Mouse (Mus musculus) kidney, embryonic 16.5 days (tissue): ENCODE measurements around the gene Ttf2. TPM values are rescaled to one million over a fixed set of nuclear protein-coding genes. Genes with fewer than 3 reads are reported as not detected.

ENCODE experiments used
- ATAC-seq: fragments of 200-750 bp; cut with Nextera tagmentation; 2 replicates; pipeline ENCODE4 v1.8.0; 2017; ENCODE audit warnings: moderate TSS enrichment; ENCODE audit not compliant: low FRiP score, low TSS enrichment
- H3K27ac ChIP-seq: fragments of 300-500 bp; sonication (generic); 2 replicates; pipeline ENCODE4 v1.5.1; 2014; ENCODE audit warnings: low read length
- H3K27me3 ChIP-seq: fragments of 300-500 bp; sonication (generic); 2 replicates; pipeline ENCODE4 v1.6.1; 2014; ENCODE audit warnings: low read length, control low read depth, mixed read lengths; ENCODE audit not compliant: insufficient read depth
- H3K36me3 ChIP-seq: fragments of 300-500 bp; sonication (generic); 2 replicates; pipeline ENCODE4 v1.6.1; 2014; ENCODE audit warnings: low read length, control low read depth, mixed read lengths; ENCODE audit not compliant: insufficient read depth
- H3K4me1 ChIP-seq: fragments of 300-500 bp; sonication (generic); 2 replicates; pipeline ENCODE4 v1.6.1; 2014; ENCODE audit warnings: low read length, control low read depth, mixed read lengths; ENCODE audit not compliant: insufficient read depth
- H3K4me2 ChIP-seq: fragments of 300-500 bp; sonication (generic); replicated peaks from 2 replicates; pipeline ENCODE4 v1.6.1; 2014; ENCODE audit warnings: low read depth, low read length
- H3K4me3 ChIP-seq: fragments of 300-500 bp; sonication (generic); 2 replicates; pipeline ENCODE4 v1.5.1; 2014; ENCODE audit warnings: mild to moderate bottlenecking, low read length
- H3K9ac ChIP-seq: fragments of 300-500 bp; sonication (generic); replicated peaks from 2 replicates; pipeline ENCODE4 v1.6.1; 2014; ENCODE audit warnings: low read length
- H3K9me3 ChIP-seq: fragments of 300-500 bp; sonication (generic); 2 replicates; pipeline ENCODE4 v1.6.1; 2016; ENCODE audit warnings: low read length, control low read depth
- WGBS: fragments of 180-500 bp; shearing (Covaris S2); extraction: QIAGEN DNeasy Blood & Tissue Kit; methylation state at CpG from one replicate; pipeline ENCODE4 v1.1.7; 2014; 5-methylcytosine and 5-hydroxymethylcytosine counted together
- polyA plus RNA-seq: library from polyadenylated mRNA; unstranded; fragments of >200 nt; fragmentation: Nextera tagmentation; extraction: Ambion mirVana; gene quantifications from 2 replicates; pipeline ENCODE4 v1.2.1, GENCODE M21; 2015

Gene Ttf2
- polyA plus RNA-seq, 1 experiment from 2014 or later, result 17.8 TPM

DNA sequence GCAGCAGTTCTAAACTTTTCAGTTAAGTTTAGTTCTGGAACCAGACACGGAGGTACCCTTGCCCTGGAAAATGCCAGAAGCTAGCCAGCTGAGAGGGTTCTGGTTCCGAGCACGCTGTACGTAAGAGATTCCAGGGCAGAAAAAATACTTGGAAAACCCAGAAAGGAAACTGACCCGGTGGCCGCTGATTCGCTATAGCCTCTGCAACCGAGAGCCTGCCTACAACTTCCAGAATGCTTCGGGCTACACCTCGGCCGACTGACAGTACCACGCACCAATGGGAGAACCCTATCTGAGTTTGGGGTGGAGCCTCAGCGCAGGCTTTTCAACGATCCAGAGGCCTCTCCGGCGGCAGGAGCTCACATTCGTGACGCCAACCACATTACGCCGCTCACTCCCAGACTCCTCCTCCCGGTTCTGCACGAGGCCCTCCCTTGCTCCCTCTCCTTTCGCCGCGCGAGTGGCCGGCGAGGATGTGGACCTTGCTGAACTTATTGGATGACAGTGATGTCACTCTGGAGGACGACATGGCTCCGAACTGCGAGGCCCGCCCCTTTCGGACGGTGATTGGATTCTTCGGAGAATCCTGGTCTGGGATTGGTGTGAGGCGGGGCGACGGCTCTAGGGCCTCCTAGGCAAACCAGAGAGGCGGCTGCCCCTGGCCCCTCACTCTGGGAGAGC lies 47.5 kb downstream of the Ttf2 start, which contains the start of gene Trim45:
Gene Trim45, plus strand, starts transcription at position 378 of the 681 bp plus-strand sequence.
- H3K4me3 ChIP-seq, result peak within 1 kb of the TSS; percentile 68
- H3K27me3 ChIP-seq, result no peaks in the 10 kb centered on the region
- H3K9ac ChIP-seq, result peak within 1 kb of the TSS; percentile 91
- H3K27ac ChIP-seq, result peak within 1 kb of the TSS; percentile 76
- H3K9me3 ChIP-seq, result no peaks in the 10 kb centered on the region
- 0 out of 2 replicates have a peak, but pooled peaks cover 3% of the 10 kb centered on the region for H3K36me3 ChIP-seq
- peaks cover 23% of the 10 kb centered on the region for H3K4me1 ChIP-seq
- WGBS, result 0% methylated on average over 39 of the region's 39 CpGs
- peak; percentile 99 for ATAC-seq
- peak within 1 kb of the TSS; percentile 60 for H3K4me2 ChIP-seq

DNA sequence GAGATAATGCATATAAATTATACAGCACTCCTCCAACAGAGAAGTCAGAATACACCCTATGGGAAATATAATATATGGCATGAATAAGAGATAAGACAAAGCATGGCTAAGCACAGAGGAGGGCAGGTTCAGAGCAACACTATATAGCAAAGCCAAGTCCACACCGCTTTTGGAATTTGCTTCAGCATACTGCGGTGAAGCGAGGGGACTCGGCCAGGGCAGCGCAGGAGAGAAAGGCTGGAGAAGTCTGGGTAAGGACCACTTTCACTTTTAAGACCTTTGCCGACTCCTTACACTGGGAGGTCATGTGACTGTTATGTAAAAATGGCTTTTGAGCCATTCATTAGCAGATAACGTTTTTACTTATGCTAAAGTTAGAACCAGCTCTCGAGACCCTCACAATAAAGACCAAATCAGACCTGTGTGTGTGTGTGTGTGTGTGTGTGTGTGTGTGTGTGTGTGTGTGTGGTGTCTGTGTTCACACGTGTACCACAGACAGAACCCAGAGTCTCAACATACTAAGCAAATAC lies 48.8 kb downstream of the Ttf2 start:
- Histone ChIP-seq H3K4me2 (no peak overlapping the region), H3K9me3 (no peaks in the 10 kb centered on the region), H3K27me3 (no peaks in the 10 kb centered on the region), H3K36me3 (0 out of 2 replicates have a peak, but pooled peaks cover 3% of the 10 kb centered on the region), H3K4me3 (no peak overlapping the region), H3K27ac (no peak overlapping the region), H3K4me1 (peaks cover 21% of the 10 kb centered on the region), H3K9ac (no peak overlapping the region)
- ATAC-seq, result no peak
- WGBS, result 82% methylated on average over 9 of the region's 9 CpGs

DNA sequence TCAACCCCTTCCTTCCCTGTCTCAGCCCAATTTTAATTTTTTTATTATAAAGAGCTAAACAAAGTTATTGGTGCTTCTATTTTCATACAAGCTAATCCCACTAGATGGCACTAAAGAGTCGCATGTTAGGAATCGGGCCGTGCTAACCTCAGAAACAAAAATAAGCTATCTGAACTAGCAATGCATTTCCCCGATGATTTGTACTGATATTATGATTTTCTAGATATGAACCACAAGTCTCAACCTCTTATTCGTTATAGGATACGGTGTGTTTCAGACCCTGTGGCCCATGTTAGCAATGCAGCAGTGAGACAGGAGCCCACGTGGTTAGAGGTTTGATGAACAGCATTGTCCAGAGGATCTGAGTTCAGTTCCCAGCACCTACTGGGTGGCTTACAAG lies 52.6 kb downstream of the Ttf2 start:
- 17% methylated on average over 7 of the region's 7 CpGs for WGBS
- no peak overlapping the region for H3K9ac ChIP-seq
- no peak for ATAC-seq
- no peaks in the 10 kb centered on the region for H3K9me3 ChIP-seq
- no peak overlapping the region for H3K4me2 ChIP-seq
- H3K4me1 ChIP-seq, result 0 out of 2 replicates have a peak, but pooled peaks cover 5% of the 10 kb centered on the region
- H3K27ac ChIP-seq, result no peak overlapping the region
- H3K36me3 ChIP-seq, result no peaks in the 10 kb centered on the region
- H3K27me3 ChIP-seq, result no peaks in the 10 kb centered on the region
- H3K4me3 ChIP-seq, result no peak overlapping the region

DNA sequence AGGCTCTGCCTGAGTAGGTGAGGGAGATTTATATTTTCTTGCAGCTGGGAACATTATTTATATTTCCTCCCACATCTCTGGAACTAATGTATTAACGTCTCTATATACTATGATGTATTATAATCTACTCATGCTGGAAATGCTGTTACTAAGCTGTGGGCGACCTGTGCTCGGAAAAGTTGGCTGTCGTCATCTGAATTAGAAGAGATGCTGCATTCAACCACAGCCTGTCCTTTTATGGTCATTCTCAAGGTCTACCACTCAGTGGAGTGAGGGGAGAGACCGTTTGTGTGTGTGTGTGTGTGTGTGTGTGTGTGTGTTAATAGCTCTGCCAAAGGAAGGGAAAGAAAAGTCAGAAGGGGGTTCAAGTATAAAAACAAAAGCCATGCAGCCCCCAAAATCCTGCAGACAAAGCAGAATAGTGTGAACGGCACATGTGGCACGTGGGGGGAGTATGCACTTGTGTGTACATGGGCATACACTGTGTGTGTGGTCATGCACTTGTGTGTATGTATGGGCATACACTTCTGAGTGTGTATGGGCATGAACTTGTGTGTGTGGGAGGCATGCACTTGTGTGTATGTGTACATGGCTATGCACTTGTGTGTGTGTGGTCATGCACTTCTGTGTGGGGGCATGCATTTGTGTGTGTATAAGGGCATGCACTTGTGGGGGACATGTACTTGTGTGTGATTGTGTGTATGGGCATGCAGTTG lies 57.8 kb downstream of the Ttf2 start:
- peak; percentile 15; the same call in 1 of the 2 replicates for ATAC-seq
- H3K27me3 ChIP-seq, result no peaks in the 10 kb centered on the region
- H3K36me3 ChIP-seq, result no peaks in the 10 kb centered on the region
- H3K27ac ChIP-seq, result no peak overlapping the region
- 49% methylated on average over 7 of the region's 7 CpGs for WGBS
- no peak overlapping the region for H3K9ac ChIP-seq
- H3K9me3 ChIP-seq, result no peaks in the 10 kb centered on the region
- no peak overlapping the region for H3K4me2 ChIP-seq
- H3K4me1 ChIP-seq, result peaks cover 6% of the 10 kb centered on the region; the same call in 1 of the 2 replicates
- no peak overlapping the region for H3K4me3 ChIP-seq

DNA sequence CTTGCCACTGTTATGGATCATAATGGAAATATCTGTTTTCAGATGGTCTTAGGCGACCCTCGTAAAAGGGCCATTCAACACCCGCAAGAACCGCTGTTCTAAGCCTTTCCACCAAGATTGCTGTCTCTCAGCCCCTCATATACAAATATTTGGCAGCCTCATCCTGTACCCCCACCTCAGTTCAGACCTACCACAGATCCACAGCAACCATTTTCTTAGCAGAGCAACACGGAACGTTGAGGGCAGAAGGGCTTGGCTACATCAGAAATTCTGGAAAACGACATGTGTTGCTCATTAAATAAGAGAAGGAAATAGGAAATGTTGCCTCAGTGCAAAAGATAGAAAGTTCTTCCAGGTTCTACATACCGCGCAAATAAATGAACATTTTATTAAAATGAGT lies 58.4 kb downstream of the Ttf2 start:
- Histone ChIP-seq H3K27ac (no peak overlapping the region), H3K4me2 (peak overlapping the region; percentile 6; the same call in 1 of the 2 replicates)
- no peak for ATAC-seq

DNA sequence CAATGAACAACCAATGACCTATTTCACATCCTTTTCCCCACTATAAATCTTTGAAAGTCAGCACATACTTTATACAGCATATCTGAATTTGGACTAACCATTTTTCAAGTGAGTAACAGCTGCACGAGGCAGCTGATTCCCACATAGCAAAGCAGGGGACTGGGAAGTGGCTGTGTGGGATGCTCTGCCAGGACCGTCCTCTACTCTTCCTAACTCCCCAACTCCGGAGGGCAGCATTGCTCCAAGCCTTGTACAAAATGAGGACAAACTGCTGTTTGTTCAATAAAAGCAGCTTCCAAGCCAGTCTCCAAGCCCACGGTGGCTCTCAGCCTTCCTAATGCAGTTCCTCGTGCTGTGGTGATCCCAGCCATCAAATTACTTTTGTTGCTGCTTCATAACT lies 58.8 kb downstream of the Ttf2 start:
- H3K36me3 ChIP-seq, result no peaks in the 10 kb centered on the region
- no peak overlapping the region for H3K4me3 ChIP-seq
- H3K9me3 ChIP-seq, result no peaks in the 10 kb centered on the region
- H3K27ac ChIP-seq, result no peak overlapping the region
- H3K9ac ChIP-seq, result no peak overlapping the region
- H3K27me3 ChIP-seq, result no peaks in the 10 kb centered on the region
- peaks cover 6% of the 10 kb centered on the region; the same call in 1 of the 2 replicates for H3K4me1 ChIP-seq
- H3K4me2 ChIP-seq, result peak overlapping the region; percentile 6; the same call in 1 of the 2 replicates
- 49% methylated on average over 5 of the region's 5 CpGs for WGBS
- ATAC-seq, result no peak

More for the DNA sequence above, 58.4 kb downstream of the Ttf2 start:
- no peak overlapping the region for H3K9ac ChIP-seq
- no peaks in the 10 kb centered on the region for H3K27me3 ChIP-seq
- H3K4me3 ChIP-seq, result no peak overlapping the region
- H3K36me3 ChIP-seq, result no peaks in the 10 kb centered on the region
- H3K4me1 ChIP-seq, result peaks cover 6% of the 10 kb centered on the region; the same call in 1 of the 2 replicates
- H3K9me3 ChIP-seq, result no peaks in the 10 kb centered on the region
- 56% methylated on average over 9 of the region's 9 CpGs for WGBS

DNA sequence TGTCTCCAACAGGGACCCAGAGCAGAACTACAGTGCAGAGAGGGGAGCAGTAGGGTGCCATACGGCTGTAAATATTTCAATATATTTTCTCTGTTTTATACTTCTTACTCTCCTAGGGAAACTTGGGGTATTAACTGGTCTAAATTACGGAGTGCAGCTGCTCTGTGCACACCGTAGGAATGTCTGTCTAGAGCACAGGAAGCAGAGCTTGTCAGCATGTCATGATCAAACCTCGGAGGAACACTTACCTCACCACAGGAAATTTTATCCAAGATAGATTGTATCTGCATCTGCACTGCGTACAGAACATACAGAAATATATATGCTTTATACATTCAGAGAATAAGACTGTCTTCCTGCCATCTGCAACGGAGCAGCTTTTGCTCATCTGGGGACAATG lies 60.9 kb downstream of the Ttf2 start:
- no peak overlapping the region for H3K4me2 ChIP-seq
- no peaks in the 10 kb centered on the region for H3K36me3 ChIP-seq
- ATAC-seq, result no peak
- H3K27me3 ChIP-seq, result no peaks in the 10 kb centered on the region
- H3K9me3 ChIP-seq, result no peaks in the 10 kb centered on the region
- H3K4me1 ChIP-seq, result peaks cover 6% of the 10 kb centered on the region; the same call in 1 of the 2 replicates
- H3K4me3 ChIP-seq, result no peak overlapping the region
- no peak overlapping the region for H3K9ac ChIP-seq
- no peak overlapping the region for H3K27ac ChIP-seq
- 34% methylated on average over 6 of the region's 6 CpGs for WGBS

DNA sequence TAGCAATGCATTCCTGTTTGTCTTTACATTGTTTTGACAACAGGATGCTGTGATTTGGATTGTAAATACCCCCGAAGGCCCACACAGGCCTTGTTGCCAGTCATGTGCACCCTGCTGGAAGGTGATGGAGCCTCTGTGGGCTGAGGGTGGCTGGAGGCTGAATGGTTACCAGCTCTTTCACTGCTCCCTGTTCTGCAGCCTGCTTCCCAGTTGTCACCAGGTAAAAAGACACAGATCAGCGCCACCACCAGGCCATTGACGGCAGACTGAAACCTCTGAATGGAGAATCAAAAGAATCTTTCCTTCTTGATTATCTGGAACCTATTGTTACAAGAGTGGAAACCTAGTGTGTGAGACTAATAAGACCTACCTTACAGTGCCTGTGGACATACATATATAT lies 62.5 kb downstream of the Ttf2 start:
- WGBS, result 29% methylated on average over 3 of the region's 3 CpGs
- no peak for ATAC-seq
- H3K36me3 ChIP-seq, result no peaks in the 10 kb centered on the region
- H3K27ac ChIP-seq, result no peak overlapping the region
- H3K9me3 ChIP-seq, result no peaks in the 10 kb centered on the region
- no peak overlapping the region for H3K4me2 ChIP-seq
- no peak overlapping the region for H3K9ac ChIP-seq
- H3K4me3 ChIP-seq, result no peak overlapping the region
- peaks cover 6% of the 10 kb centered on the region; the same call in 1 of the 2 replicates for H3K4me1 ChIP-seq
- no peaks in the 10 kb centered on the region for H3K27me3 ChIP-seq

DNA sequence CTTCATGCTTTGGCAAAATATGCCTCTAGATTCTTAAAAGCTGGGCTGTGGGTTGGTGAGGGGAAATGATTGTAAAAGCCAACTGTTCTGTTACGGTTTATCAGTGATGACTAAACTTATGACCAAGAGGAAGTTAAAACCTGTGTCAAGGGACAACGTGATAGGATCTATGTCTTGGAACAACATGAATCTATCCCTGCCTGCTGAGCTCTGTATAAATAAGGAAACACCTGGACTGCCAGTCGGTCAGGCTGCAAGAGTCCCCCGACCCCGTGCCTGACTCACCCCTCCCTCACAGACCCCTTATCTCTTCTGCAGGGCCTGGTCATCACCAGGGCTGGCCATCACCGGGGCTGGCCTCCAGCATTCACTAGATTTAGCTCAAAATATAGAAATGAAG lies 63.3 kb downstream of the Ttf2 start:
- Histone ChIP-seq H3K9me3 (no peaks in the 10 kb centered on the region), H3K4me3 (no peak overlapping the region), H3K36me3 (no peaks in the 10 kb centered on the region), H3K4me2 (no peak overlapping the region), H3K27me3 (no peaks in the 10 kb centered on the region), H3K9ac (no peak overlapping the region), H3K4me1 (peaks cover 5% of the 10 kb centered on the region; the same call in 1 of the 2 replicates), H3K27ac (no peak overlapping the region)
- 28% methylated on average over 6 of the region's 6 CpGs for WGBS
- ATAC-seq, result no peak
